Mouse (Mus musculus) heart, adult 2 months (tissue): ENCODE results near the gene Tmub2. TPM values are rescaled to one million over a fixed set of nuclear protein-coding genes. Genes with fewer than 3 reads are reported as not detected.
A peak's percentile ranks its signal among the peaks of the same experiment; 100 is the strongest.

Source experiments
- DNase-seq, 2 experiments: peaks; one replicate each; pipeline ENCODE4 v3.0.0; 2021
- H3K27ac ChIP-seq: fragments of 200-600 bp; 2 replicates; pipeline ENCODE4 v1.8.1; 2022
- H3K27me3 ChIP-seq: fragments of 200-500 bp; 2 replicates; pipeline ENCODE4 v1.6.1; 2012; ENCODE audit warnings: mild to moderate bottlenecking, low read length, inconsistent platforms, mixed read lengths; ENCODE audit not compliant: control insufficient read depth, insufficient read depth
- H3K36me3 ChIP-seq: fragments of 200-500 bp; 2 replicates; pipeline ENCODE4 v1.6.1; 2012; ENCODE audit warnings: low read length, inconsistent platforms; ENCODE audit not compliant: control insufficient read depth, insufficient read depth
- H3K4me1 ChIP-seq: fragments of 200-500 bp; 2 replicates; pipeline ENCODE4 v1.6.1; 2011; ENCODE audit warnings: low read length; ENCODE audit not compliant: control insufficient read depth, insufficient read depth
- H3K4me3 ChIP-seq: fragments of 200-600 bp; 2 replicates; pipeline ENCODE4 v1.8.1; 2022
- H3K79me2 ChIP-seq: fragments of 200-500 bp; replicated peaks from 2 replicates; pipeline ENCODE4 v1.6.1; 2012; ENCODE audit warnings: mild to moderate bottlenecking, inconsistent platforms, low read length, moderate library complexity, mixed read lengths; ENCODE audit not compliant: control insufficient read depth, insufficient read depth
- H3K9ac ChIP-seq: fragments of 200-500 bp; 2 replicates; pipeline ENCODE4 v1.6.1; 2012; ENCODE audit warnings: low read depth, mild to moderate bottlenecking, control low read depth, inconsistent platforms, low read length, mixed read lengths
- CTCF ChIP-seq: fragments of 200-600 bp; IDR thresholded peaks from 2 replicates; pipeline ENCODE4 v1.8.1; 2022; ENCODE audit warnings: antibody characterized with exemption, mild to moderate bottlenecking, moderate library complexity
- EP300 ChIP-seq: fragments of 200-500 bp; IDR thresholded peaks from 2 replicates; pipeline ENCODE4 v1.6.1; 2011; ENCODE audit warnings: low read depth, low read length, control low read depth; ENCODE audit not compliant: insufficient read depth
- POLR2A ChIP-seq: fragments of 200-500 bp; IDR thresholded peaks from 2 replicates; pipeline ENCODE4 v1.6.1; 2011; ENCODE audit warnings: mild to moderate bottlenecking, low read depth, low read length, control low read depth; ENCODE audit not compliant: insufficient read depth
- WGBS: fragments of 180-500 bp; shearing (Covaris S2); methylation state at CpG from one replicate; pipeline ENCODE4 v1.1.7; 2018; 5-methylcytosine and 5-hydroxymethylcytosine counted together
- intact Hi-C: fragments of 180-260 bp; cut with DNase I; formaldehyde crosslinking; loops from one replicate; pipeline ENCODE4 v1.15.1; 2025
- polyA plus RNA-seq: library from polyadenylated mRNA; depleted of rRNA; stranded (reverse); fragments of >200 nt; gene quantifications from 2 replicates; pipeline ENCODE4 v1.2.3, GENCODE M21; 2012
- total RNA-seq, 2 experiments: library from RNA; stranded (reverse); gene quantifications; 2 replicates each; pipeline ENCODE4 v1.2.3; 2021

Tmub2 gene
- total and polyA plus RNA-seq, 3 experiments: 22.9 to 32.8 (median 26.2) TPM

GRCm38 (mm10) chr11:102290141-102290540 is 5.4 kb downstream of the Tmub2 start:
- H3K27me3 ChIP-seq: no peaks in the 10 kb centered on the region
- no peak overlapping the region for H3K9ac ChIP-seq
- WGBS: 94% methylated on average over 4 of the region's 4 CpGs
- no peaks in the 10 kb centered on the region for H3K79me2 ChIP-seq
- no peak overlapping the region for H3K27ac ChIP-seq
- intact Hi-C loops: loop anchor here (5.0 kb wide), 1 partner anchor 267 kb away; the partner anchor contains the start of gene Gpatch8
- H3K36me3 ChIP-seq: no peaks in the 10 kb centered on the region
- no peak for TF ChIP-seq POLR2A
- TF ChIP-seq EP300: no peak
- no peak for TF ChIP-seq CTCF
- H3K4me3 ChIP-seq: no peak overlapping the region
- DNase-seq: no peak
- no peaks in the 10 kb centered on the region for H3K4me1 ChIP-seq

GRCm38 (mm10) chr11:102291051-102291535 is 6.4 kb downstream of the Tmub2 start:
- no peak overlapping the region for H3K27ac ChIP-seq
- intact Hi-C loops: loop anchor here (5.0 kb wide), 1 partner anchor 266 kb away; the partner anchor contains the start of gene Gpatch8
- WGBS: 79% methylated on average over 11 of the region's 11 CpGs

GRCm38 (mm10) chr11:102293971-102294370 is 9.2 kb downstream of the Tmub2 start:
- H3K4me3 ChIP-seq: no peak overlapping the region
- no peaks in the 10 kb centered on the region for H3K27me3 ChIP-seq
- WGBS: 93% methylated on average over 13 of the region's 13 CpGs
- intact Hi-C loops: loop anchor here (5.0 kb wide), 1 partner anchor 263 kb away; the partner anchor contains the start of gene Gpatch8
- peaks cover 2% of the 10 kb centered on the region for H3K4me1 ChIP-seq
- TF ChIP-seq CTCF: no peak
- H3K79me2 ChIP-seq: no peaks in the 10 kb centered on the region
- no peak for DNase-seq
- H3K36me3 ChIP-seq: no peaks in the 10 kb centered on the region
- H3K9ac ChIP-seq: no peak overlapping the region
- no peak overlapping the region for H3K27ac ChIP-seq

More at GRCm38 (mm10) chr11:102291051-102291535, 6.4 kb downstream of the Tmub2 start:
- Histone ChIP-seq H3K79me2 (no peaks in the 10 kb centered on the region), H3K4me1 (no peaks in the 10 kb centered on the region; the same call in 1 of the 2 replicates), H3K27me3 (no peaks in the 10 kb centered on the region), H3K36me3 (no peaks in the 10 kb centered on the region), H3K4me3 (no peak overlapping the region), H3K9ac (no peak overlapping the region)
- DNase-seq: peak in 1 of 2 experiments; percentile 29
- no peak for TF ChIP-seq CTCF
- TF ChIP-seq EP300: no peak
- TF ChIP-seq POLR2A: no peak

GRCm38 (mm10) chr11:102294416-102294815 is 9.7 kb downstream of the Tmub2 start:
- H3K4me3 ChIP-seq: no peak overlapping the region

GRCm38 (mm10) chr11:102294887-102295597 is 10.3 kb downstream of the Tmub2 start:
- Histone ChIP-seq H3K36me3 (no peaks in the 10 kb centered on the region), H3K4me3 (peak overlapping the region; percentile 88), H3K27ac (peak overlapping the region; percentile 95), H3K27me3 (no peaks in the 10 kb centered on the region), H3K79me2 (no peaks in the 10 kb centered on the region), H3K9ac (peak overlapping the region; percentile 0; the same call in 1 of the 2 replicates), H3K4me1 (peaks cover 2% of the 10 kb centered on the region)
- DNase-seq: peak; percentile 34 to 58
- TF ChIP-seq POLR2A: peak; percentile 42; the same call in 1 of the 2 replicates
- no peak for TF ChIP-seq EP300
- TF ChIP-seq CTCF: peak; percentile 28
- intact Hi-C loops: loop anchor here (1.0 to 5.0 kb wide), 2 partner anchors 10 to 262 kb away; partner anchors contain the start of gene Gpatch8
- WGBS: 57% methylated on average over 12 of the region's 12 CpGs

More at GRCm38 (mm10) chr11:102294416-102294815, 9.7 kb downstream of the Tmub2 start:
- no peaks in the 10 kb centered on the region for H3K79me2 ChIP-seq
- H3K9ac ChIP-seq: no peak overlapping the region
- no peak overlapping the region for H3K27ac ChIP-seq
- intact Hi-C loops: loop anchor here (5.0 kb wide), 1 partner anchor 263 kb away; the partner anchor contains the start of gene Gpatch8
- no peaks in the 10 kb centered on the region for H3K36me3 ChIP-seq
- no peak for TF ChIP-seq POLR2A
- TF ChIP-seq CTCF: no peak
- TF ChIP-seq EP300: no peak
- no peaks in the 10 kb centered on the region for H3K27me3 ChIP-seq
- DNase-seq: peak in 1 of 2 experiments; percentile 23
- 74% methylated on average over 5 of the region's 5 CpGs for WGBS
- peaks cover 2% of the 10 kb centered on the region for H3K4me1 ChIP-seq
